Mouse (Mus musculus): Measurements from ENCODE around the gene Tmem115.

The Tmem115 gene

DNA sequence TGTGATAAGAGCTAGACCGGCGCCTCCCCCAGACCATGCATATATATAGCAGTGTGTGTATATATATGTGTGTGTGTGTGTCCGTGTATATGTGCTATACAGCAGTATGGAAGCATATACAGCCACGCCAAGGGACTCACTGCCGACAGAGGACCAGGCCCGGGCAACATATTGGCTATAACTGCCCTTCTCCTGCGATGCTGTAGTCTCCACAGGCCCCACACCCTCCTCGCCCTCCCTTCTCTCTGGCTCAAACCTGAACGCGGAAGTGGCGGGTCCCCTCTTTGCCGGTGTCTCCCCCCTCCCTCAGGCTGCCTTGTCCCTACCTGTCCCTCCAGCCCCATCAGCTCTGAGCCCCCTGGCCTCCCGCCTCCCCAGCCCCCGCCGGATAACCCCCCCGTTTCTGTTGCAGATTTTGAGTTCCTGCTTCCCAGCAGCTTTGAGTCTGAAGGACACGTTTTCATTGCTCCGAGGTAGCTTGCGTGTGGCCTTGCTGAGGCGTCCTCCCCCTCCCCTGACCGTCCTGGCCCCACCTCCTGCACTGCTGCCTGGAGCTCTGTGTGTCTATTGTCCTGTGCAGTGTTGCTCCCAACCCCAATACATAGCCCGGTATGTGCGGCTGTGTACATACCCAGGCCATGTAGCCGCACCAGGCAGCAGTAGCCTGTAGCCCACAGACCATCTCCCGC, 11.9 kb upstream of the Tmem115 start:
- peak; percentile 30 for DNase-seq (ENCODE audit: low spot score)

GRCm38 (mm10) chr9:107522400-107522711, 11.4 kb upstream of the Tmem115 start:
- no peak for DNase-seq (ENCODE audit: low spot score)

GRCm38 (mm10) chr9:107526198-107527026, 7.3 kb upstream of the Tmem115 start:
- peak; percentile 81 for DNase-seq (ENCODE audit: low spot score)

DNA sequence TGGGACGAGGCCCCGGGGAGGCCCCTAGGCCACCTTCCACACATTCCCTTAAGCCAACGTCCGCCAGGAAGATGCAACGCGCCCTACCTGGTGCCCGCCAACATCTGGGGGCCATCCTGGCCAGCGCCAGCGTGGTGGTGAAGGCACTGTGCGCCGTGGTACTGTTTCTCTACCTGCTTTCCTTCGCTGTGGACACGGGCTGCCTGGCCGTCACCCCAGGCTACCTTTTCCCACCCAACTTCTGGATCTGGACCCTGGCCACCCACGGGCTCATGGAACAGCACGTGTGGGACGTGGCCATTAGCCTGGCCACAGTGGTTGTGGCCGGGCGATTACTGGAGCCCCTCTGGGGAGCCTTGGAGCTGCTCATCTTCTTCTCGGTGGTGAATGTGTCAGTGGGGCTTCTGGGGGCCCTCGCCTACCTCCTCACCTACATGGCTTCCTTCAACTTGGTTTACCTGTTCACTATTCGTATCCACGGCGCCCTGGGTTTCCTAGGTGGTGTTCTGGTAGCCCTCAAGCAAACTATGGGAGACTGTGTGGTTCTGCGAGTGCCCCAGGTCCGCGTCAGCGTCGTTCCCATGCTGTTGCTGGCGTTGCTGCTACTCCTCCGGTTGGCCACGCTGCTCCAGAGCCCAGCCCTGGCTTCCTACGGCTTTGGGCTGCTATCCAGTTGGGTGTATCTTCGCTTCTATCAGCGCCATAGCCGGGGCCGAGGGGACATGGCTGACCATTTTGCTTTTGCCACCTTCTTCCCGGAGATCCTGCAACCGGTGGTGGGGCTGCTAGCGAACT, 860 bp downstream of the Tmem115 start:
- DNase-seq (ENCODE audit: low spot score): peak; percentile 17

DNA sequence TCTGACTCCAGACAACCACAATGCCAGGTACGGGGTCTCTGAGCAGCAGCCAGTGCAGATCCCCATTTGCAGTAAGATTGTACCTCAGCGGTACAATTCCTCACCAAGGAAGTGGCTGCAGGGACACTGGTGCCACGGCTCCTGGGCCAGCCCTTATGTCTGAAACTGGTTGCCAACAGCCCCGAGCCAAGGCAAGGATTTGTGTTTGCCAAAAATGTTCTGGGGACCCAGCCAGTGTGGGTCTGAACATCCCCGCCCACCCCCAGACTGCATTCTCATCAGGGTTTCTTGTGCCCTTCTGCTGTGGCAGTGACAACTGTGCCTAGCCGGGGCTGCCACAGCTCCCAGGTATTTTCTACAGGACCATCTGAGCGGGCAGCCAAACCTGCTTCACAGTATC, 4.5 kb downstream of the Tmem115 start:
- no peak for DNase-seq (ENCODE audit: low spot score)

DNA sequence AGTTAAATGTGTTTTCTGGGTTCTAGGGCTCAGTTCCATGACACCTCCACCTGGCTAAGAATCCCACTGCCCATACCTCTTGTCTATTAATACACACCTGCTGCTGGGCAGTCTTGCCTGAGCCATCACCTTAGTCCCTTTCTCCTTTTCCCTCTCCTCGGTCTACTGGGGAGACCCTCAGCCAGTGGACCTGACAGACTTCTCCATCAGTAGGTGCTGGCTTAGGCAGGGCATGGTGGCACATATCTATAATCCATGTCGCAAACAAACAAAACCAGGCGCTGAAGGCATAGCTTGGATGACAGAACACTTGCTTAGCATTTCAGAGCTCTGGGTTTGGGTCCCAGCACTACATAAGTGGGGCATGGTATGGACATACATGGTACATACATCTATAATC, 5.0 kb downstream of the Tmem115 start:
- DNase-seq (ENCODE audit: low spot score): no peak

DNA sequence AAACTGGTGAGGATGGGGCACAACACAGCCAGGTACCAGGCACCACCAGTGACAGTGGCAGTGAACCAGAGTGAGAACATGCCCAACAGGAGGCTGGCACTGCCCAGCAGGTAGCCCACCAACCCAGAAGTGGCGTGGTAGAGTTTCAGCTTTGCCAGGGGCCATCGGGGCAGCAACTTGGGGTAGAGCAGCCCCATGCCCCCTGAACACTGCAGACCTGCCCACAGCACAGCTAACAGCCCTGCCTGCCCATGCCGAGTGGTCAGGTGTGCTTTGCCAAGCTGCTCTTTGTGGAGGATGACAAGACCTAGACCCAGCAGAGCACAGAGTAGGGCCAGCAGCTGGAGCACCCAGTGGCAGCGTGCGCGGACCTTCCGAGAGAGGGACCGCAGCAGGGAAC, 6.2 kb downstream of the Tmem115 start:
- no peak for DNase-seq (ENCODE audit: low spot score)

DNA sequence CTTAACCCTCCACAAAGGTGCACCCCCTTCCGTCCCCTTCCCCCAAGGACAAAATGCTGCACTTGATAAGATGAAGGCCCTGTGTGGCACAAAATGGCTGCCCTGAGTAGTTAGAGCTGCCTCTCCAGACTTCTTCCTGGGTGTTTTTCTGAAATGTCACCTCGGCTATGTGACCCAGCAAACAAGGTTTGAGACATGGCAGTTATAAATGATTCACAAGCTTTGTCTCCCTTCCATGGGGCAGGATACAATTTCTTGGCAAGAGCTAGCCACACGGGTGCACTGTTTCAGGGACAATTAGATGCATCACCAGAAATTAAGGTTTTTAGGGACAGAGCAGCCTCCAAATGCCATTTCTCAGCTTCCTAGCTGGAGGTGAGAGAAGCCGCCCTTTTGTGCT, 6.7 kb downstream of the Tmem115 start:
- DNase-seq (ENCODE audit: low spot score): no peak

DNA sequence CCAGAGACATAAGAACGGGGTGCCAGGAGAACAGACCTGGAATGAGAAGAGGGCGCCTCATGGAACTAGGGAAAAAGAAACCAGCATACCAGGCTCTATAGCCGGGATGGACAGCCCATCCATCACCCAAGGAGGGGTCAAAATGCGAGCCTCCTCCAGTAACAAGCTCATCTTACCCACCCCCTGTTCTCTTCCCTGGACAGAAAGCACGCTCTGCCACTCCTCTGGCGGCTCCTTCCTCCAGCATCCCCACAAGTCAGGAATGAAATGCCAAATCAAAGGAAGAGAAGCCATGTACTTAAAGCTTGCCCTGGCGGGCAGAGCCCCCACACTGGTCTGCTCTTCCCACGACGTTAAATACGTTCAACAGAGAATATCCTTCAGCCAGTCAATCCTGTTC, 7.3 kb downstream of the Tmem115 start:
- no peak for DNase-seq (ENCODE audit: low spot score)

- peak; percentile 95 for DNase-seq (ENCODE audit: low spot score)
Observed at GRCm38 (mm10) chr9:107541474-107542351, 8.0 kb downstream of the Tmem115 start, which contains the start of the genes Cyb561d2 and Nprl2. Gene Cyb561d2, minus strand, starts transcription at chr9:107542193. Gene Nprl2, plus strand, starts transcription at chr9:107542226.

- DNase-seq (ENCODE audit: low spot score): no peak
Observed at GRCm38 (mm10) chr9:107542352-107542686, 8.6 kb downstream of the Tmem115 start.

- DNase-seq (ENCODE audit: low spot score): no peak
Observed at GRCm38 (mm10) chr9:107542721-107543120, 9.0 kb downstream of the Tmem115 start.

- DNase-seq (ENCODE audit: low spot score): no peak
Observed at GRCm38 (mm10) chr9:107543299-107543698, 9.6 kb downstream of the Tmem115 start.

DNA sequence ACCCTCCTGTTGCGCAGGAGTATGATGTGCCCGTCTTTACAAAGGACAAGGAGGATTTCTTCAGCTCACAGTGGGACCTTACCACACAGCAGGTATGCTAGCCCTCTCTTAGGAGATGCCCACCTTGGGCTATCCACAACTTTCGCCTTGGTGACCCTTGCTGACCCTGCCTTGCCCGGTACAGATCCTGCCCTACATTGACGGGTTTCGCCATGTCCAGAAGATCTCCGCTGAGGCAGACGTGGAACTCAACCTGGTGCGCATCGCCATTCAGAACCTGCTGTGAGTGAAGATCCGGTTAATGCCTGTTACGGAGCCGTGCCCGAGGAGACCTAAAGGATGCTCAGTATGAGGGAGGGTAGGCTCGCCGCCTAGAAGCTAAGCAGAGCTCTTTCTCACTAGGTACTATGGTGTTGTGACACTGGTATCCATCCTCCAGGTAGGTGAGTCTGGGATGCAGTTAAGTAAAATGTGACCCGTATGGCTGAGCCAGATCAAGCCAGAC, 10.5 kb downstream of the Tmem115 start:
- no peak for DNase-seq (ENCODE audit: low spot score)

DNA sequence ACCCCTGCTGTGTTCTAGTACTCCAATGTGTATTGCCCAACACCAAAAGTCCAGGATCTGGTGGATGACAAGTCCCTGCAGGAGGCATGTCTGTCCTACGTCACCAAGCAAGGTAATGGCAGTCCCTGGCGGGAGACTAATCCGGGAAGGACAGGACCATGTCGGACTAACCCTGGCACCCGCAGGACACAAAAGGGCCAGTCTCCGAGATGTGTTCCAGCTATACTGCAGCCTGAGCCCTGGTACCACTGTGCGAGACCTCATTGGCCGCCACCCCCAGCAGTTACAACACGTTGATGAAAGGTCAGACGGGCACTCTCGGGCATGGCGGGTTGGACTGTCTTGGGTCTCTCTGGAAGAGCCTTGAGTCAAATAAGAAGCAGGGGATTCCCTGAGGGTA, 11.0 kb downstream of the Tmem115 start:
- no peak for DNase-seq (ENCODE audit: low spot score)

GRCm38 (mm10) chr9:107545199-107545598, 11.5 kb downstream of the Tmem115 start:
- DNase-seq (ENCODE audit: low spot score): no peak

- DNase-seq (ENCODE audit: low spot score): peak; percentile 72
Observed at GRCm38 (mm10) chr9:107545602-107546001, 11.9 kb downstream of the Tmem115 start.

GRCm38 (mm10) chr9:107547026-107547425, 13.3 kb downstream of the Tmem115 start, which contains the start of gene Zmynd10:
Gene Zmynd10, plus strand, starts transcription at chr9:107547298.
- DNase-seq (ENCODE audit: low spot score): peak; percentile 77

- no peak for DNase-seq (ENCODE audit: low spot score)
Observed at GRCm38 (mm10) chr9:107547957-107548356, 14.2 kb downstream of the Tmem115 start.

- no peak for DNase-seq (ENCODE audit: low spot score)
Observed at GRCm38 (mm10) chr9:107548820-107549219, 15.1 kb downstream of the Tmem115 start.

DNA sequence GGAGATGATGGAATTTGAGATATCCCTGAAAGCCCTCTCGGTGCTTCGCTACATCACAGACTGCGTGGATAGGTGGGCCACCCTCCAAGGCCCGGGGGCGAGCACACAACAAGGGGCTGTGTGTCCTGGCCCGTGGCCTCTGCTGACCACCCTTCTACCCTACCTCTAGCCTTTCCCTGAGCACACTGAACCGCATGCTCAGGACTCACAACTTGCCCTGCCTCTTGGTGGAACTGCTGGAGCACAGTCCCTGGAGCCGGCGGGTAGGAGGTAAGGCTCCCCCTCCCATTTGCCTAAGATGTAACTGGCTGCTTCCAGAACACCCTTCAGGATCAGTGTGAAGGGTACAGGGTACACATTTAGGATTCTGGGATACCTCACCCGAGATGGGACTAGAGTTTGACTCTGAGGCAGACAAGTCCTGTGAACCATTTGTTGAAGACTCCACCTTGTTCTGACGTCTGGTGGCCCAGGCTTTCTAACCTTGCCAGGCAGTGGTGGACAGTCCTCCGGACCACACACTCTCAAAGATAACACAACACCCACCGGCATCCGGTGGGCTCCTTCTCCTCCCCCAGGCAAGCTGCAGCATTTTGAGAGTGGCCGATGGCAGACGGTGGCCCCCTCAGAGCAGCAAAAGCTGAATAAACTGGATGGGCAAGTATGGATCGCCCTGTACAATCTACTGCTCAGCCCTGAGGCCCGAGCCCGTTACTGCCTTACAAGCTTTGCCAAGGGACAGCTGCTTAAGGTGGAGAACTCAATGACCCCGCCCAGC, 15.7 kb downstream of the Tmem115 start:
- no peak for DNase-seq (ENCODE audit: low spot score)

Measured in T-cell, adult 2 months (primary cell).